Mouse (Mus musculus): ENCODE results near the gene Ifnk. TPM values are rescaled to one million over a fixed set of nuclear protein-coding genes. Genes with fewer than 3 reads are reported as not detected.

Ifnk gene
- polyA plus RNA-seq, 1 experiment from 2014 or later: not detected

DNA sequence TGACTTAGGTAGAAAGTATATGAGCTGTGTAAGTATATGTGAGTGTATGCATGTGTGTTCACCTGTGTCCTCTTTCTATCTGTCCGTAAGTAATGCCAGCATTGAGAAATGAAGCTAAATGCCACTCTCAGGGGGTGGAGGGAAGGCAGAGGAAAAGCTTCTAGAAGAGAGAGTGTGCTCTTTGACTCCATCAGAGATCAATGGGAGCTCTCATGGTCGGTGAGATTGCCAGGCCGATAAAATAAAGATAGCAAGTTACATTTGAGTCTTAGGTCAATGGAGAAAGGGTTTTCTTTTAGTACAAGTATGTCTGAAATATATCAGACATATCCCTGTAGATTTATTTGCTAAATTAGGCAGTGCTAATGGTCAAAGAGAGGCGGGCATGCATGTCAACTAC is 3.5 kb upstream of the Ifnk start:
- H3K27me3 ChIP-seq (ENCODE audit: control insufficient read depth, insufficient read depth, low read length): no peaks in the 10 kb centered on the region
- H3K27ac ChIP-seq (ENCODE audit: low read depth, low read length): no peak overlapping the region
- H3K4me3 ChIP-seq (ENCODE audit: low read depth, low read length): no peak overlapping the region
- H3K4me1 ChIP-seq (ENCODE audit: control insufficient read depth, insufficient read depth, low read length): no peaks in the 10 kb centered on the region
- 88% methylated on average over 4 of the region's 4 CpGs for WGBS
- H3K9me3 ChIP-seq (ENCODE audit: control insufficient read depth, low read length): no peaks in the 10 kb centered on the region
- no peak overlapping the region for H3K9ac ChIP-seq (replicated peaks; ENCODE audit: low read depth, low read length)
- ATAC-seq (ENCODE audit: low read depth): no peak
- no peaks in the 10 kb centered on the region for H3K36me3 ChIP-seq (ENCODE audit: control insufficient read depth, insufficient read depth, low read length)
- no peak overlapping the region for H3K4me2 ChIP-seq (ENCODE audit: low read depth, low read length)

GRCm38 (mm10) chr4:35150706-35151105 is 1.1 kb upstream of the Ifnk start:
- Histone ChIP-seq H3K4me2 (ENCODE audit: low read depth, low read length) (no peak overlapping the region), H3K9ac (replicated peaks; ENCODE audit: low read depth, low read length) (no peak overlapping the region), H3K27me3 (ENCODE audit: control insufficient read depth, insufficient read depth, low read length) (no peaks in the 10 kb centered on the region), H3K36me3 (ENCODE audit: control insufficient read depth, insufficient read depth, low read length) (no peaks in the 10 kb centered on the region), H3K4me3 (ENCODE audit: low read depth, low read length) (no peak overlapping the region), H3K27ac (ENCODE audit: low read depth, low read length) (no peak overlapping the region), H3K9me3 (ENCODE audit: control insufficient read depth, low read length) (no peaks in the 10 kb centered on the region), H3K4me1 (ENCODE audit: control insufficient read depth, insufficient read depth, low read length) (peaks cover 2% of the 10 kb centered on the region; the same call in 1 of the 2 replicates)
- no peak for ATAC-seq (ENCODE audit: low read depth)
- WGBS: 88% methylated on average over 3 of the region's 3 CpGs

- 13% methylated on average over 3 of the region's 3 CpGs for WGBS
- H3K27me3 ChIP-seq (ENCODE audit: control insufficient read depth, insufficient read depth, low read length): no peaks in the 10 kb centered on the region
Observed at GRCm38 (mm10) chr4:35154051-35154450, 2.2 kb downstream of the Ifnk start.

DNA sequence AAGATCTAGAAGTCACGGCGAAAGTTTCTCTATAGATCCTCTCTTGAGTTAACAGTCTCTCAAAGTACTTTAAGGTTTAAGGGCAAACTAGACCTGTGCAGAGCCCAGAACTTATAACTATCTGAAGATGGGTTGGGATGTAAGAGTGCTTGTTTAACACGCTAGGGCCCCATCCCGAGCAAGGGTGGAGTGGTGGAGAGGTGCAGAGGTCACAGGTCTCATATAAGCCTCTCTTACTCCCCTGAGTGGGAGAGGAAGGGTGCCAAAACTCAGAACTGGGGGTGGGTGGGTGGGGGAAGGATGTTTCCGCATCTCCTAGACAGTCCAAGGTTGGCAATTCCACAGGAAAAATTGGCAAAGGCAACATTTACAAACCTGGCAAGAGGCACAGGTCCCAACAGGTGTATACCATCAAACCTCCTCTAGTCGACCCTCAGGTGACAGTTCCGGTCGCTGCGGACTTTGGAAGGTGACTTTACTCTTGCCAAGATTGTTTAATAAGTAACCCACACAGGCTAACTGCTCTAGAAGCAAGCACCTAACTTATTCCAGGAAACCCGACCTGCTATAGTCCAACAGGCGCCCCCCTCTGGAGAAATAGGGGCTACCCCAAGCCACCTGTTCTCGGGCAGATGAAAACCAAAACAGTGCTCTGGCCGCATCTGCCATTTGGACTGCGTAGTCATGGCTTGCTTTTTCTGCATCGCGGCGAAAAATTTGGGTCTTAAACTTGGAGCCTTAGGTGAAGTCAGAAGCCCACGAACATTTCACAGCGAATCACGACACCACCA is 3.5 kb downstream of the Ifnk start:
- no peak for ATAC-seq (ENCODE audit: low read depth)
- peak overlapping the region; percentile 99 for H3K4me2 ChIP-seq (ENCODE audit: low read depth, low read length)
- H3K4me1 ChIP-seq (ENCODE audit: control insufficient read depth, insufficient read depth, low read length): peaks cover 11% of the 10 kb centered on the region; the same call in 1 of the 2 replicates
- WGBS: 26% methylated on average over 20 of the region's 20 CpGs
- H3K27ac ChIP-seq (ENCODE audit: low read depth, low read length): no peak overlapping the region
- H3K9ac ChIP-seq (replicated peaks; ENCODE audit: low read depth, low read length): peak overlapping the region; percentile 32; the same call in 1 of the 2 replicates
- no peaks in the 10 kb centered on the region for H3K9me3 ChIP-seq (ENCODE audit: control insufficient read depth, low read length)
- H3K36me3 ChIP-seq (ENCODE audit: control insufficient read depth, insufficient read depth, low read length): no peaks in the 10 kb centered on the region
- peak overlapping the region; percentile 53 for H3K4me3 ChIP-seq (ENCODE audit: low read depth, low read length)
- H3K27me3 ChIP-seq (ENCODE audit: control insufficient read depth, insufficient read depth, low read length): no peaks in the 10 kb centered on the region

More at GRCm38 (mm10) chr4:35154051-35154450, 2.2 kb downstream of the Ifnk start:
- no peaks in the 10 kb centered on the region for H3K36me3 ChIP-seq (ENCODE audit: control insufficient read depth, insufficient read depth, low read length)
- H3K27ac ChIP-seq (ENCODE audit: low read depth, low read length): no peak overlapping the region
- no peaks in the 10 kb centered on the region for H3K9me3 ChIP-seq (ENCODE audit: control insufficient read depth, low read length)
- no peak for ATAC-seq (ENCODE audit: low read depth)
- H3K9ac ChIP-seq (replicated peaks; ENCODE audit: low read depth, low read length): no peak overlapping the region
- H3K4me1 ChIP-seq (ENCODE audit: control insufficient read depth, insufficient read depth, low read length): peaks cover 11% of the 10 kb centered on the region; the same call in 1 of the 2 replicates
- H3K4me2 ChIP-seq (ENCODE audit: low read depth, low read length): no peak overlapping the region
- no peak overlapping the region for H3K4me3 ChIP-seq (ENCODE audit: low read depth, low read length)

GRCm38 (mm10) chr4:35156149-35156611 is 4.3 kb downstream of the Ifnk start:
- ATAC-seq (ENCODE audit: low read depth): peak; percentile 61
- peak overlapping the region; percentile 99 for H3K4me2 ChIP-seq (ENCODE audit: low read depth, low read length)
- WGBS: under 1% methylated on average over 26 of the region's 26 CpGs
- H3K4me3 ChIP-seq (ENCODE audit: low read depth, low read length): peak overlapping the region; percentile 53
- no peaks in the 10 kb centered on the region for H3K9me3 ChIP-seq (ENCODE audit: control insufficient read depth, low read length)
- H3K9ac ChIP-seq (replicated peaks; ENCODE audit: low read depth, low read length): peak overlapping the region; percentile 32
- H3K4me1 ChIP-seq (ENCODE audit: control insufficient read depth, insufficient read depth, low read length): peaks cover 11% of the 10 kb centered on the region; the same call in 1 of the 2 replicates
- no peak overlapping the region for H3K27ac ChIP-seq (ENCODE audit: low read depth, low read length)
- no peaks in the 10 kb centered on the region for H3K36me3 ChIP-seq (ENCODE audit: control insufficient read depth, insufficient read depth, low read length)
- H3K27me3 ChIP-seq (ENCODE audit: control insufficient read depth, insufficient read depth, low read length): no peaks in the 10 kb centered on the region

DNA sequence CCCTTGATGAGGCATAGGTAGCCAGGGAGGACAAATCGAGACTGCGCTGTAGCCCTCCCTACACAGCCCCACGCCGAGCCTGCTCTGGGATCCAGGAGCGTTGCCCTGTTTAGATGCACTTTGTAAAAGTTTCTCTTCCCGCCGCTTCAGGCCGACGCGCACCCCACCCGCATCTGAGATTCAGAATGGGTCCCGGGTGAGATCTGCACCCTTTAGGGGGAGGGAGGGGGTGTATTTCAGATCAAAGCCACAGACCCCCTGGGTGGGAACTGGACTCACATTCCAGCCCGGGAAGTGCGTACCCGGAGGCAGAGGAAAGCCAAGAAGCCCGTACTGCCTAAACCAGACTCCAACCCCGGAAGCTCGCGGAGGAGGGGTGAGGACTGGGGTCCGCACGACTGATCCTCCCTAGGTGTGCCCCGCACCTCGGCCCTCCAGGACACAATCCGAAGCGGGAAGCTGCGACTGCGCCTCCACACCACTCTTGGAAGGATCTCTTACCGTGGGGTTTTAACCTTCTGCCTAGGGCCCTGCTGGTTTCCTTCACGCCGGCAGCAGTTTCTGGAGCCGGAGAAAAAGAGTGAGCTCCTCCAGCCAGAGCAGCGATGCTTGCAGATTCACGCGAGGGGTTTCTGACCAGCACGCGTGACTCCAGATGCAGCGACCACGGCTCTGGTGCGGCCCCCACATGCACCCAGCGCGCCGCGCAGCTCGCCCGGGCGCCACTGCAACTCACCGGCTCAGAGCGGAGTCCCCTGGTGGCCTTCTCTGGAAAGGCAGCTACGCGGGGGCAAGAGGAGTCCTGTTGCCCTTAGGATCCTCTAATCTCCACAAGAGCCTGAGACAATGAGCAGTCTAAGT is 5.1 kb downstream of the Ifnk start, which contains the start of gene Mob3b:
Gene Mob3b (minus strand): TSS at position 734 of the 861 bp plus-strand sequence.
- H3K36me3 ChIP-seq (ENCODE audit: control insufficient read depth, insufficient read depth, low read length): no peaks in the 10 kb centered on the region
- H3K27ac ChIP-seq (ENCODE audit: low read depth, low read length): no peak within 1 kb of the TSS
- ATAC-seq (ENCODE audit: low read depth): peak; percentile 94
- H3K27me3 ChIP-seq (ENCODE audit: control insufficient read depth, insufficient read depth, low read length): no peaks in the 10 kb centered on the region
- H3K4me1 ChIP-seq (ENCODE audit: control insufficient read depth, insufficient read depth, low read length): peaks cover 11% of the 10 kb centered on the region; the same call in 1 of the 2 replicates
- no peaks in the 10 kb centered on the region for H3K9me3 ChIP-seq (ENCODE audit: control insufficient read depth, low read length)
- H3K4me3 ChIP-seq (ENCODE audit: low read depth, low read length): peak within 1 kb of the TSS; percentile 53
- under 1% methylated on average over 50 of the region's 50 CpGs for WGBS
- H3K4me2 ChIP-seq (ENCODE audit: low read depth, low read length): peak within 1 kb of the TSS; percentile 99
- peak within 1 kb of the TSS; percentile 66 for H3K9ac ChIP-seq (replicated peaks; ENCODE audit: low read depth, low read length)

DNA sequence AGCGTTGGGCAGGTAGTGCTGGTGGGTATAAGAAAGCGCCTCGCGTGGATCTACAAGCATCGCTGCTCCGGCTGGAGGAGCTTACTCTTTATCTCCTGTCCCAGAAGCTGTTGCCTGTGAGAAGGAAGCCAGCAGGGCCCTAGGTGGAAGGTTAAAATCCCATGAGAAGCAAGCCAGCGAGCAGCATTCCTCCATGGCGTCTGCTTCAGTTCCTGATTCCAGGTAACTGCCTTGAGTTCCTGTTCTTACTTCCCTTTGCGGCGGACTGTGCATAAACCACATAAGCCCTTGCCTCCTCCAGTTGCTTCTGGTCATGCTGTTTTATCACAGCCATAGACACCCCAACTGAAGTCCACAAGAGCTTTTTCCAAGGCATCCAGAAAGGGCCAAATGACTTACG is 6.0 kb downstream of the Ifnk start:
- Histone ChIP-seq H3K27ac (ENCODE audit: low read depth, low read length) (no peak overlapping the region), H3K9me3 (ENCODE audit: control insufficient read depth, low read length) (no peaks in the 10 kb centered on the region), H3K27me3 (ENCODE audit: control insufficient read depth, insufficient read depth, low read length) (no peaks in the 10 kb centered on the region), H3K36me3 (ENCODE audit: control insufficient read depth, insufficient read depth, low read length) (no peaks in the 10 kb centered on the region), H3K4me2 (ENCODE audit: low read depth, low read length) (peak overlapping the region; percentile 99; the same call in 1 of the 2 replicates), H3K4me1 (ENCODE audit: control insufficient read depth, insufficient read depth, low read length) (peaks cover 11% of the 10 kb centered on the region; the same call in 1 of the 2 replicates), H3K9ac (replicated peaks; ENCODE audit: low read depth, low read length) (no peak overlapping the region), H3K4me3 (ENCODE audit: low read depth, low read length) (no peak overlapping the region)
- ATAC-seq (ENCODE audit: low read depth): no peak
- WGBS: 69% methylated on average over 11 of the region's 11 CpGs

DNA sequence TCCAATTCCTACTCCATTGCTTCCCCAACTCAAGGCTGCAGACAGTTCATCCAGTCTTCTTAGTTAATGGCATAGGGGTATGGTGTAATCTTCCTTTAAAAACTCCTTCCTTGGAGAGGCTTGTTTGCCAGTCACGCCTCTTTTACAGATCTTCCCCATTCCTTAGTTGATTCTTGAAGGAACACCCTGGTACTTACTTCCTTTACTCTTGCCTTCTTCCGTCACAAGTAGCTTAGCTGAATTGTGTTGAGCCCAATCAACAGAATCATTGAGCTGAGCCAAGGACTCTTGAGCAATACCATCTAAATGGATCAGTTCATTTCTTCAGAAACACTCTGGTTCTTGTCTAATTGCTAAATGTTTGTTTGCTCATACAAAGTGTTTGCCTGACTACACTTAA is 13.4 kb downstream of the Ifnk start:
- Histone ChIP-seq H3K4me1 (ENCODE audit: control insufficient read depth, insufficient read depth, low read length) (no peaks in the 10 kb centered on the region), H3K27me3 (ENCODE audit: control insufficient read depth, insufficient read depth, low read length) (no peaks in the 10 kb centered on the region), H3K4me2 (ENCODE audit: low read depth, low read length) (no peak overlapping the region), H3K4me3 (ENCODE audit: low read depth, low read length) (no peak overlapping the region), H3K27ac (ENCODE audit: low read depth, low read length) (no peak overlapping the region), H3K9me3 (ENCODE audit: control insufficient read depth, low read length) (no peaks in the 10 kb centered on the region), H3K36me3 (ENCODE audit: control insufficient read depth, insufficient read depth, low read length) (no peaks in the 10 kb centered on the region), H3K9ac (replicated peaks; ENCODE audit: low read depth, low read length) (no peak overlapping the region)
- no peak for ATAC-seq (ENCODE audit: low read depth)
- WGBS: 95% methylated on average over 2 of the region's 2 CpGs

All from neural tube, embryonic 14.5 days (tissue).